Mouse (Mus musculus): Measurements from ENCODE around the gene Sipa1l1.

Sipa1l1 gene

DNA sequence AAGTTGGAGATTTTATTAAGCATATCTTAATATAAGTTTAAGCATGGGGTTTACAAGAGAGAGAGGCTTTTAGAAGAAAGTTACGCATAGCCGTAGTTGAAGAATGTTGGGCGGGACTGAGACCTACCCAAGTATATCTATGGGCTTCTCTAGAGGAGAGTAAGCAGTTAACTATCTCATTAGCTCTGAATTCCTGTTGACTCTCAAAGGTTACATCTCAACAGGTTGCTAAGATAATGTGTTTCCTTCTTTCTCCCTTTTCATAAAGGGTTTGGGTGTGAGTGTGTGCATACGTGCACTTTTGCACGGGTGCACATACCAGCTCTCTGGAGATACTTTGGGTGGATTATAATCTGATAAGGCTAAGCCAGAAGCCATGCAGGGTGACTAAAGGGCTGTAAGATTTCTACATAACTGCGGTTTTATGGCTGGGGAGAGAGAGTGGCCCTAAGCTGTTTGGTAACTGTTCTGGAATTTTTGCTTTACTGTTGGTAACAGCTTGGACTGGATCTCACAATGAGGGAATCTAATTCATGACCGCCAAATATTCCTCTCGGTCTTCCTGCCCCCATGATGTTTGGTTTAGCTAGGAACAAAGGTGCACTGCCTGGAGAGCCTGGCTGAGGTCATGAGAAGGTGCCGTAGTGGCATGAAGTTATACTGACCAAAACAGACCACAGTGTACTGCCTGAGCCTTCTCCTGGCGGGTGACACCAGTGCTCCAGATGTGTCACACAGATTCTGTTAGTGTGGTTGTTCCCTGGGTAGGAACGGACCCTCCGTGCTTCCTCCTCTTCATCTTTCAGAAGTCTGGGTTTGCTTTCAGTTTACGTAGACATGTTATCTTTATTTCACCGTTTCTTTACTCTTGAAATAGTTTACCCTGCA is 78.5 kb downstream of the Sipa1l1 start:
- DNase-seq (ENCODE audit: low spot score) = no peak

DNA sequence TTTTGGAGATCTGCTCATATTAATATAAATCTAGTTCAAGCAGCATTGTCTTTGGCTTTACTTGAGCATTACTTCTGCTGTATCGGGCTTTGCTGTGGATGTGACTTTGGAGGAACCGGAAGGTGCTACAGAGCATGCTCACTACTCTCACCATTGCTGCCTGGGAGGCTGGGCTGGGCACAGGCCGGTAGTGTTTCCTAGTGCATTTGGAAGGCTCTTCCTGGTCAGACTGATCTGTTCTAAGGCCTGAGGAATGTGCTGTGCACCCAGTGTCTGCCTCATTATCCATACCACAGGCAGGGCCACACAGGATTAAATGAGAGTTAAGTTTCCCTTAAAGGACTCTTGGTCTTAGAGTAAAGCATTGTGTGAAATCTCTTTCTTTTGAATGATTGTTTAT is 79.4 kb downstream of the Sipa1l1 start:
- DNase-seq (ENCODE audit: low spot score) = no peak

GRCm38 (mm10) chr12:82251328-82251727 is 82.2 kb downstream of the Sipa1l1 start:
- DNase-seq (ENCODE audit: low spot score) = no peak

GRCm38 (mm10) chr12:82254076-82254475 is 85.0 kb downstream of the Sipa1l1 start:
- DNase-seq (ENCODE audit: low spot score) = no peak

DNA sequence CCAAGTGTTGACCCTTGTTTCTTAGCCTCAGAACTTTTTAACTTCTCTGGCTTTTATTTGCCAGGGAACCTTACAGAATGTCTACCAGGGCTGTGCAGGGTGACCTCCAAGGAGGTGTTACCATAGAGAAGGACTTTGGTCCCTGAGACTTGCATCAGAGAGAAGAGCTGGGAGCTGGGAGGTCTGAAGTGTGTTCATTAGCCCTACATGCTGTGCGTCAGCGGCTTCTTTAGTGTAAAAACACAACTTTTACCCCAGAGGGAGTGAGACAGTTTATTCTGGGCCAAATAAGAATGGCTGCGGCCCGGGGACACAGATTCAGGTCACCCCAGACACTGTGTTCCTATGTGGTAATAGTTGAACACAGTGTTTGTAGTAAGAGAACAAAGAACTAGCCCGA is 86.9 kb downstream of the Sipa1l1 start:
- no peak for DNase-seq (ENCODE audit: low spot score)

DNA sequence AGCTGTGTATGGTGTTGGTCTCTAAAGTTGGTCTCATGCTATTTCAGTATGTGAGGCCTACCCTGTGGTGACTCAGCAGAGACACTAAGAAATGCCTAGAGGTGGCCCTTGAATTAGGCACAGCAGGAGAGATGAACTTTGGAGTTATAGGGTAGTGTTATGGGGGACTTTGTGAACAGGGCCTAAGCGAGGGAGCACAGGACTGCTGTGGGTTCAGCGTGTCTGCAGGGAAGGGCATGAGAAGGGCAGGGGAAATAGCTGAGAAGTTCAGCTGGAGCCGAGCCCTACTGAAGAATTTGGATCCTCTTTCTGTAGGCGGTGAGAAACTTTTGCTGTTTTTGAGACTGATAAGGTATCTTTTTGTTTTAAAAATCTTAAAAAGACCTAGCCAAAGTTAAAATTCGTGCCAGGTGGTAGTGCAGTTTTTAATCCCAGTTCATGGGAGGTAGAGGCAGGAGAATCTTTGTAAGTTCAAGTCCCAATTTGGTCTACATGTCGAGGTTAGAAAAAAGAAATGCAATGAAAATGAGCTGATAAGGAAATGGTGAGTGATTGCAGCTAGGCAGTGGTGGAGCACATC is 87.9 kb downstream of the Sipa1l1 start:
- DNase-seq (ENCODE audit: low spot score) = no peak

GRCm38 (mm10) chr12:82257994-82258785 is 89.1 kb downstream of the Sipa1l1 start:
- DNase-seq (ENCODE audit: low spot score) = no peak

- no peak for DNase-seq (ENCODE audit: low spot score)
Observed at GRCm38 (mm10) chr12:82263443-82263842, 94.3 kb downstream of the Sipa1l1 start.

GRCm38 (mm10) chr12:82264083-82264851 is 95.1 kb downstream of the Sipa1l1 start:
- no peak for DNase-seq (ENCODE audit: low spot score)

DNA sequence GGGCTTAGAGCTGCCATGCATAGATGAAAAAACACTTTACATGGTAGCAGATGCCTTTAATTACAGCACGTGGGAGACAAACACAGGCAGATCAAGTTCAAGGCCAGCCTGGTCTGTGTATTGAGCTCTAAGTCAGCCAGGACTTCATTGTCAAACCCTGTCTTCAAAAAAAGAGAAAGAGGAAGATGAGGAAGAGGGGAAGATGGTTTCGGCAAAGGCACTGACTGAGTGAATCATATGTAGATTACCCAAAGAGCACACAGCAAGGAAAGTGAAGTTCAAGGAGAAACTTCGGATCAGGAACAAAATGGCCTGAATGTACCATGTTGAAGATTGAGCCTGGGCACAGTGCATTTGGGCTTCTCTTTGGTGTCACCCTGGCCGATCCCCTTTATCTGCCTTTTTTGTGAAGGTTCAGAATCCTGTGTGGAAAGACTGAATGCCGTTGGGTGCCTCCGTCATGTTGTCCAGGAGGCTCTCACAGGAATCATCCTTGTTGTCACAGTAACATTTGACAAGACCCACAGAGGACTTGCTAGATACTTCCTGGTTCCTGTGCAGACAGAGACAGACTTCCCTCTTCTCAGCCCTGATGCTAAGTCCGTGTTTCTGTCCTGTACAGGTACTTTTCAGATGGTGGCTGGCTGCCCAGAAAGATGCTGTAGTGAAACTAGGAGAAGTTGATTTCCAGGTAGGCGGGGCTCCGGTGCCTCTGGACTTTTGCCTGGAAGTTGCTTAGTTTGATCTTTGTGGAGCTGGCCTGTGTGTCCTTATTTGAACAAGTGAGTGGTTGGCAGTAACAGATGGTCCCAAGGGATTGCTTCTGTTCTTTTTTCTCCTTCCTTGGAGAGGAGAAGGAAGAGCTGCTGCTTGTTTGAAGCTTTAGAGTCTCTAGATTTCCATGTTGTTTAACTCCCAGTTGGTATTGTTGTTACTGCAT is 96.5 kb downstream of the Sipa1l1 start:
- DNase-seq (ENCODE audit: low spot score) = no peak

DNA sequence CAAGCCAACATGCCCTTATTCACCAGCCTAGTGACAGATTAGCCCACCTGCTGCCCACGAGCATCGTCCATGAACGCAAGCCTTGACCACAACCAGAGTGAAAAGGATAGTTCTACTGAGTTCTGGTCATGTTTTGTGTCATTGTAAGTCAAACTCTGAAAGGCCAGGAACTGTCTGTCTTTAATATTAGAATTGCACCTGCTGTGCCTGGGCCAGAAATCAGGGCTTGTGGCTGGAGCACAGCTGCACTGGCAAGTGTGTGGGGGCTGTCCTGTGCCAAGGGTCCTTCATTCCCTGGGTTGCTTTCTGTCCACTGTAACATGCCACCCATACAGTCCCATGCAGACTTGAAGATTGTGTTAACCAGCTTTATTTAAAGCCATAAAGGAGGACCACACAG is 102.3 kb downstream of the Sipa1l1 start:
- DNase-seq (ENCODE audit: low spot score) = no peak

GRCm38 (mm10) chr12:82273503-82273902 is 104.4 kb downstream of the Sipa1l1 start:
- no peak for DNase-seq (ENCODE audit: low spot score)

- no peak for DNase-seq (ENCODE audit: low spot score)
Observed at GRCm38 (mm10) chr12:82274576-82274975, 105.5 kb downstream of the Sipa1l1 start.

GRCm38 (mm10) chr12:82275767-82276166 is 106.6 kb downstream of the Sipa1l1 start:
- peak; percentile 33 for DNase-seq (ENCODE audit: low spot score)

- no peak for DNase-seq (ENCODE audit: low spot score)
Observed at GRCm38 (mm10) chr12:82276591-82276990, 107.5 kb downstream of the Sipa1l1 start.

DNA sequence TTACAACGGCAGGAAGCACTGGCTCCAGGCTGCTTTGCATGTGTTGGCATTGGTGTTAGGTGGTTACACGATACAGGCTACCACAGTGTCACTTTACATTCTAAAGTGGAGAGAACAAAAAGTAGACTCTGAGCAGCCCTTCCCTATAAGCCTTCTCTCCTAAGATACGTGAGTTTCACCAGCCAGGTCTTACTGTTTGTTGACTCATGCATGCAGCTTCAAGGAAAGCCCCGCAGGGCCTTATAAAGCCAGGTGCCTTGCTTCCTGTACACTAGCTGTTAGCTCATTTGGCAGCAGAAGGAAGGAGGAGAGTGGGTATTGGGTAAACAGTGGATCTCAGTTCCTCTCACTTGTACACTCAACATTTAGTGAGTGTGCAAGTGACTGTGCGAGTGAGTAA is 115.5 kb downstream of the Sipa1l1 start:
- DNase-seq (ENCODE audit: low spot score) = no peak

DNA sequence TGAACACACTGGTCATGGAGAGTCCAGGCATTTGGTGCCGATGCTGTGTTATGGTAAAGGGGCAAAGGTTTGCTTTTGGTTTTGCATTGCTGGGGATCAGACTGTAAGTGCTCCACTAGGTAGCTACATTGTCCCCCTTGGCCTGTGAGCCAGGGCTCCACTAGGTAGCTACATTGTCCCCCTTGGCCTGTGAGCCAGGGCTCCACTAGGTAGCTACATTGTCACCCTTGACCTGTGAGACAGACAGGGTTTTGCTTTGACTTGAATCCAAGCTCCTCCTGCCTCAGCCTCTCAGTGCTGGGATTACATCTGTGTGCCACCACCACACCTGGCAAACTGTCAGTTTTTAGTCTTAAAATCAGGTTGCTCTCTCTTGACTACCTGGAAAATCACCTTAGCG is 115.9 kb downstream of the Sipa1l1 start:
- no peak for DNase-seq (ENCODE audit: low spot score)

GRCm38 (mm10) chr12:82286068-82286467 is 116.9 kb downstream of the Sipa1l1 start:
- no peak for DNase-seq (ENCODE audit: low spot score)

GRCm38 (mm10) chr12:82286804-82287203 is 117.7 kb downstream of the Sipa1l1 start:
- DNase-seq (ENCODE audit: low spot score) = no peak

GRCm38 (mm10) chr12:82293545-82294247 is 124.6 kb downstream of the Sipa1l1 start:
- DNase-seq (ENCODE audit: low spot score) = no peak

All from urinary bladder, postnatal 25 days (tissue).